Mouse (Mus musculus): ENCODE results near the gene Pik3cg.
A peak's percentile ranks its signal among the peaks of the same experiment; 100 is the strongest.
"Not testable (repeated sequence)": the region's sequence is repeated elsewhere in the genome, so short reads cannot be mapped to it uniquely, and the experiment has no call there.

The Pik3cg gene

GRCm38 (mm10) chr12:32207948-32208891 is at the start of gene Pik3cg:
Pik3cg (minus strand) TSS chr12:32208659.
- no peak for DNase-seq

- no peak for DNase-seq
These were observed 40.0 kb upstream of the Pik3cg start for GRCm38 (mm10) chr12:32248483-32248882.

- DNase-seq = peak; percentile 46 to 57
These were observed 37.2 kb upstream of the Pik3cg start for GRCm38 (mm10) chr12:32245566-32246233.

GRCm38 (mm10) chr12:32243586-32243985 is 35.1 kb upstream of the Pik3cg start:
- no peak for DNase-seq

GRCm38 (mm10) chr12:32239134-32239533 is 30.7 kb upstream of the Pik3cg start:
- not testable (repeated sequence) for DNase-seq

- no peak for DNase-seq
These were observed 30.0 kb upstream of the Pik3cg start for GRCm38 (mm10) chr12:32238433-32238832.

- DNase-seq = no peak
These were observed 29.4 kb upstream of the Pik3cg start for GRCm38 (mm10) chr12:32237839-32238238.

- DNase-seq = no peak
These were observed 28.7 kb upstream of the Pik3cg start for GRCm38 (mm10) chr12:32237139-32237538.

- DNase-seq = no peak
These were observed 28.0 kb upstream of the Pik3cg start for GRCm38 (mm10) chr12:32236450-32236849.

- DNase-seq = no peak
These were observed 25.4 kb upstream of the Pik3cg start for GRCm38 (mm10) chr12:32233871-32234270.

- no peak for DNase-seq
These were observed 22.9 kb upstream of the Pik3cg start for GRCm38 (mm10) chr12:32231398-32231797.

- DNase-seq = no peak
These were observed 15.2 kb upstream of the Pik3cg start for GRCm38 (mm10) chr12:32223629-32224028.

GRCm38 (mm10) chr12:32222758-32223385 is 14.4 kb upstream of the Pik3cg start:
- no peak for DNase-seq

- no peak for DNase-seq
These were observed 11.9 kb upstream of the Pik3cg start for GRCm38 (mm10) chr12:32220387-32220786.

- no peak for DNase-seq
These were observed 6.7 kb upstream of the Pik3cg start for GRCm38 (mm10) chr12:32215143-32215542.

- no peak for DNase-seq
These were observed 4.2 kb upstream of the Pik3cg start for GRCm38 (mm10) chr12:32212702-32213101.

- DNase-seq = no peak
These were observed 3.7 kb upstream of the Pik3cg start for GRCm38 (mm10) chr12:32212156-32212555.

GRCm38 (mm10) chr12:32211257-32211656 is 2.8 kb upstream of the Pik3cg start:
- DNase-seq = no peak

GRCm38 (mm10) chr12:32208951-32209350 is 492 bp upstream of the Pik3cg start:
- no peak for DNase-seq

GRCm38 (mm10) chr12:32207141-32207540 is 1.3 kb downstream of the Pik3cg start:
- no peak for DNase-seq

- no peak for DNase-seq
These were observed 4.8 kb downstream of the Pik3cg start for GRCm38 (mm10) chr12:32203695-32204094.

GRCm38 (mm10) chr12:32202583-32202982 is 5.9 kb downstream of the Pik3cg start:
- DNase-seq = no peak

- DNase-seq = no peak
These were observed 6.5 kb downstream of the Pik3cg start for GRCm38 (mm10) chr12:32201932-32202331.

Measured in cerebellum, adult 18-20 months (tissue).